18 mouse cellular contexts compared by ENCODE assay signal in the genomic region with DNA sequence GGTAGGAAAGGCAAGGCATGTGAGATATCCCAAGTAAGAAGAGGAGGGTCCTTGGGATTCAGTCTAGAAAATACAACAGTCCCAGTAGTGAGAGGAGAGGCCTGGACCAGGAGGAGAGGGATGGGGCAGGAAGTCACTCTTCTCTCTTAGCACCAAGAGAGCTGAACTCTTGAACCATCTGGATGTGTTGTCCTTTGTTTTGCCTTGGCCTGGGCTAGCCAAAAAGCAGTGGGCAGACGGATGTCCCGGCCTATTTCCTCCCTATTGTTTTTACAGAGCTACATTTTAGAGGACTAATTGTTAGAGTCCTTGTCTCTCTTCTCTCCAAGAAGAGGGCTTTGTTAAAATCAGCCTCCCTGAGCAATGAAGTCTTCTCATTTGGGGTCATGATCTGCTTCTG.
DNase-seq lines count a peak whose midpoint lies in the region.
"Had no signal": no experiment of that assay in that cellular context is flagged by ENCODE, and none has a peak within 500 bp of the region (broad histone marks: within the 10 kb centered on the region; RNA-seq: fewer than 3 reads in every experiment).

No protein-coding gene starts in this region.

- WGBS in embryonic facial prominence, embryonic 10.5 days: 30% methylated on average over 2 of the region's 2 CpGs

- H3K27me3 ChIP-seq in embryonic facial prominence, embryonic 10.5 days (replicated peaks; ENCODE audit: low read depth, poor library complexity, severe bottlenecking): no peaks in the 10 kb centered on the region
- H3K27me3 ChIP-seq: embryonic facial prominence, embryonic 15.5 days; liver, embryonic 15.5 days; neural tube, embryonic 15.5 days had no signal

- H3K36me3 ChIP-seq in embryonic facial prominence, embryonic 10.5 days (replicated peaks): no peaks in the 10 kb centered on the region
- H3K36me3 ChIP-seq: embryonic facial prominence, embryonic 15.5 days; limb, embryonic 10.5 days; liver, embryonic 15.5 days; neural tube, embryonic 15.5 days had no signal

- no peak overlapping the region for H3K4me3 ChIP-seq in brown adipose tissue, adult 24 weeks (ENCODE audit: insufficient read depth, low read depth, low read length)
- H3K4me3 ChIP-seq in embryonic facial prominence, embryonic 10.5 days: no peak overlapping the region
- H3K4me3 ChIP-seq: embryonic facial prominence, embryonic 15.5 days; limb, embryonic 10.5 days; liver, embryonic 15.5 days; neural tube, embryonic 15.5 days had no signal

- peak overlapping the region; percentile 78 for H3K27ac ChIP-seq in brown adipose tissue, adult 24 weeks (replicated peaks; ENCODE audit: low read depth, low read length)
- no peak overlapping the region for H3K27ac ChIP-seq in embryonic facial prominence, embryonic 10.5 days (replicated peaks)
- H3K27ac ChIP-seq: embryonic facial prominence, embryonic 15.5 days; hindbrain, postnatal 0 days; limb, embryonic 10.5 days; liver, embryonic 15.5 days; neural tube, embryonic 15.5 days had no signal

- DNase-seq in heart, adult 9 months (ENCODE audit: low spot score in 2 of 2): peak; percentile 39 to 62
- no peak for DNase-seq in heart, postnatal 25 days (ENCODE audit: low spot score)
- DNase-seq in heart, postnatal 10 days: peak; percentile 22 to 41
- peak; percentile 21 to 50 for DNase-seq in kidney, postnatal 36 days
- DNase-seq in thymus, postnatal 25 days: no peak
- DNase-seq in embryonic facial prominence, embryonic 10.5 days (ENCODE audit: low spot score): no peak
- no peak for DNase-seq in frontal cortex, postnatal 14 days (ENCODE audit: low spot score in 2 of 2)
- DNase-seq: adrenal gland, adult 8-10 months; cerebellum, adult 8-10 months; layer of hippocampus, postnatal 36 days; right cerebral cortex, postnatal 4 days; thymus, adult 2 months had no signal

- H3K4me1 ChIP-seq in brown adipose tissue, adult 24 weeks (ENCODE audit: control insufficient read depth, insufficient read depth, insufficient read length, low read length): peaks cover 11% of the 10 kb centered on the region; the same call in 1 of the 2 replicates
- 0 out of 2 replicates have a peak, but pooled peaks cover 6% of the 10 kb centered on the region for H3K4me1 ChIP-seq in embryonic facial prominence, embryonic 10.5 days
- H3K4me1 ChIP-seq: embryonic facial prominence, embryonic 15.5 days; limb, embryonic 10.5 days; liver, embryonic 15.5 days; neural tube, embryonic 15.5 days had no signal

- no peaks in the 10 kb centered on the region for H3K9me3 ChIP-seq in embryonic facial prominence, embryonic 10.5 days
- H3K9me3 ChIP-seq: embryonic facial prominence, embryonic 15.5 days; limb, embryonic 10.5 days; liver, embryonic 15.5 days; neural tube, embryonic 15.5 days had no signal

- intact Hi-C loops in heart, postnatal 25 days (cut with DNase I): no loop called here
- intact Hi-C loops in heart, postnatal 10 days (cut with DNase I): loop anchor here (5.0 kb wide), 1 partner anchor 49 kb away; no protein-coding TSS in a partner anchor

Comparison
In these comparisons a context has a peak if more than half of its experiments do, and no peak if none do; other contexts are left out.
1. DNase-seq: peak in heart, adult 9 months (2 of 2), heart, postnatal 10 days (2 of 2) and kidney, postnatal 36 days (2 of 2); none in heart, postnatal 25 days (single experiment), thymus, postnatal 25 days (single experiment), embryonic facial prominence, embryonic 10.5 days (single experiment) and frontal cortex, postnatal 14 days (0 of 2).